Mouse (Mus musculus) E14TG2a.4 (cell line): Measurements from ENCODE around the gene Plcb1.

ENCODE experiments used
- CTCF ChIP-seq: conservative IDR thresholded peaks from 2 replicates; pipeline ENCODE4 v1.5.1; 2014; ENCODE audit warnings: low read length
- POU5F1 ChIP-seq: IDR thresholded peaks from 2 replicates; pipeline ENCODE4 v1.6.1; 2014; ENCODE audit warnings: low read length, borderline replicate concordance

- no peak for TF ChIP-seq CTCF
- TF ChIP-seq POU5F1: no peak
Measured at GRCm38 (mm10) chr2:134856239-134856638, 70.4 kb downstream of the Plcb1 start.
